Mouse (Mus musculus) kidney, adult 2 months (tissue): Measurements from ENCODE around the gene Acer3.

Source experiments
- CTCF ChIP-seq: fragments of 200-500 bp; conservative IDR thresholded peaks from 2 replicates; pipeline ENCODE4 v1.5.1; 2011; ENCODE audit warnings: low read depth, mild to moderate bottlenecking, control low read depth, low read length, moderate library complexity, mixed read lengths; ENCODE audit not compliant: insufficient read depth, insufficient read length
- POLR2A ChIP-seq: fragments of 200-500 bp; IDR thresholded peaks from one replicate; pipeline ENCODE4 v1.6.1; 2011; ENCODE audit warnings: low read depth, low read length, control low read depth

GRCm38 (mm10) chr7:98316568-98316967 lies 4.4 kb downstream of the Acer3 start:
- TF ChIP-seq CTCF (no peak; the same call in 1 of the 2 replicates), POLR2A (no peak)
